ENCODE assay signal across 23 mouse cellular contexts in the genomic region with DNA sequence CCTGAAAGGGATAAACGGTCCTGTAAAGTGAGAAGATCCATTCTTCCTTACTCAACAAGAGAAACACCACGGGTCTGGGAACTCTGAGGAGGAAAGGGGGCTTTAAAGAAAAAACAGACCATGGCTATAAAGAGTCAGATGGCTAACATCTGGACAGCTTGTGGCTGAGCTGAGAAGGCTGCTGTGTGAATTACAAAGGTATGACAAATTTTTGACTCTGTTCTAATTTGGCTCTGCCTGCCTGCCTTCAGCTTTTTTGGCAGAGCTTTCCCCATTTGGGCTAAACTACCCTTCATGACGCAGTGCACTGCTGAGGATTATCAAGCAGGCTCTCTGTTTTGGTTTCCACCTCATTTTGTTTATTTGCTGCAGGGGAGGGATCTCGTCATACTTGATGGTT.
DNase-seq lines count a peak whose midpoint lies in the region; ATAC-seq and TF ChIP-seq lines count a peak whose summit lies in the region.
"Had no signal": no experiment of that assay in that cellular context is flagged by ENCODE, and none has a peak within 500 bp of the region (broad histone marks: within the 10 kb centered on the region; RNA-seq: fewer than 3 reads in every experiment).

No protein-coding gene starts in this region.

- no peaks in the 10 kb centered on the region for H3K27me3 ChIP-seq in lung, embryonic 14.5 days (ENCODE audit: insufficient read depth, low read length)
- no peaks in the 10 kb centered on the region for H3K27me3 ChIP-seq in embryonic facial prominence, embryonic 10.5 days (replicated peaks; ENCODE audit: low read depth, poor library complexity, severe bottlenecking)
- no peaks in the 10 kb centered on the region for H3K27me3 ChIP-seq in limb, embryonic 15.5 days
- H3K27me3 ChIP-seq: embryonic facial prominence, embryonic 15.5 days; forebrain, embryonic 15.5 days; hindbrain, embryonic 12.5 days; liver, embryonic 13.5 days; midbrain, embryonic 15.5 days; neural tube, embryonic 12.5 days; stomach, embryonic 15.5 days had no signal

- ATAC-seq in lung, embryonic 14.5 days (ENCODE audit: insufficient read depth), result peak; percentile 47; the same call in 1 of the 2 replicates
- ATAC-seq in limb, embryonic 15.5 days (ENCODE audit: insufficient number of reproducible peaks, low FRiP score, low TSS enrichment, low read depth), result no peak
- ATAC-seq: forebrain, embryonic 15.5 days; midbrain, embryonic 15.5 days had no signal

- H3K4me1 ChIP-seq in lung, embryonic 14.5 days (ENCODE audit: insufficient read depth), result no peaks in the 10 kb centered on the region
- peaks cover 23% of the 10 kb centered on the region for H3K4me1 ChIP-seq in embryonic facial prominence, embryonic 10.5 days
- peaks cover 4% of the 10 kb centered on the region; the same call in 1 of the 2 replicates for H3K4me1 ChIP-seq in limb, embryonic 15.5 days
- H3K4me1 ChIP-seq: embryonic facial prominence, embryonic 15.5 days; forebrain, embryonic 15.5 days; hindbrain, embryonic 12.5 days; liver, embryonic 13.5 days; neural tube, embryonic 12.5 days had no signal

- TF ChIP-seq CTCF in lung, embryonic 14.5 days (IDR thresholded peaks at IDR 0.05; ENCODE audit: low read depth), result no peak

- H3K36me3 ChIP-seq in lung, embryonic 14.5 days (ENCODE audit: insufficient read depth), result no peaks in the 10 kb centered on the region
- no peaks in the 10 kb centered on the region for H3K36me3 ChIP-seq in embryonic facial prominence, embryonic 10.5 days (replicated peaks)
- no peaks in the 10 kb centered on the region for H3K36me3 ChIP-seq in limb, embryonic 15.5 days
- H3K36me3 ChIP-seq: embryonic facial prominence, embryonic 15.5 days; forebrain, embryonic 15.5 days; hindbrain, embryonic 12.5 days; liver, embryonic 13.5 days; midbrain, embryonic 15.5 days; neural tube, embryonic 12.5 days; stomach, embryonic 15.5 days had no signal

- no peak overlapping the region for H3K27ac ChIP-seq in lung, embryonic 14.5 days (ENCODE audit: low read depth)
- H3K27ac ChIP-seq in embryonic facial prominence, embryonic 10.5 days (replicated peaks), result no peak overlapping the region
- H3K27ac ChIP-seq in limb, embryonic 15.5 days, result no peak overlapping the region
- H3K27ac ChIP-seq: embryonic facial prominence, embryonic 15.5 days; forebrain, embryonic 15.5 days; hindbrain, embryonic 12.5 days; liver, embryonic 13.5 days; macrophage; midbrain, embryonic 15.5 days; neural tube, embryonic 12.5 days; stomach, embryonic 15.5 days had no signal

- no peak overlapping the region for H3K4me2 ChIP-seq in lung, embryonic 14.5 days
- H3K4me2 ChIP-seq in limb, embryonic 15.5 days, result peak overlapping the region; percentile 24; the same call in 1 of the 2 replicates
- H3K4me2 ChIP-seq: embryonic facial prominence, embryonic 15.5 days; forebrain, embryonic 15.5 days; hindbrain, embryonic 12.5 days; liver, embryonic 13.5 days; midbrain, embryonic 15.5 days; neural tube, embryonic 12.5 days; stomach, embryonic 15.5 days had no signal

- H3K9me3 ChIP-seq in lung, embryonic 14.5 days (ENCODE audit: low read depth, low read length), result no peaks in the 10 kb centered on the region
- no peaks in the 10 kb centered on the region for H3K9me3 ChIP-seq in embryonic facial prominence, embryonic 10.5 days
- H3K9me3 ChIP-seq in limb, embryonic 15.5 days, result no peaks in the 10 kb centered on the region
- H3K9me3 ChIP-seq: embryonic facial prominence, embryonic 15.5 days; forebrain, embryonic 15.5 days; hindbrain, embryonic 12.5 days; liver, embryonic 13.5 days; midbrain, embryonic 15.5 days; neural tube, embryonic 12.5 days; stomach, embryonic 15.5 days had no signal

- WGBS in lung, embryonic 14.5 days, result 35% methylated on average over 4 of the region's 4 CpGs
- WGBS in embryonic facial prominence, embryonic 10.5 days, result 43% methylated on average over 4 of the region's 4 CpGs
- 17% methylated on average over 4 of the region's 4 CpGs for WGBS in limb, embryonic 15.5 days

- H3K9ac ChIP-seq in lung, embryonic 14.5 days, result no peak overlapping the region
- no peak overlapping the region for H3K9ac ChIP-seq in limb, embryonic 15.5 days
- H3K9ac ChIP-seq: embryonic facial prominence, embryonic 15.5 days; forebrain, embryonic 15.5 days; hindbrain, embryonic 12.5 days; liver, embryonic 13.5 days; midbrain, embryonic 15.5 days; neural tube, embryonic 12.5 days; stomach, embryonic 15.5 days had no signal

- H3K4me3 ChIP-seq in lung, embryonic 14.5 days (ENCODE audit: low read depth, low read length), result no peak overlapping the region
- H3K4me3 ChIP-seq in embryonic facial prominence, embryonic 10.5 days, result no peak overlapping the region
- H3K4me3 ChIP-seq in limb, embryonic 15.5 days, result no peak overlapping the region
- H3K4me3 ChIP-seq: embryonic facial prominence, embryonic 15.5 days; forebrain, embryonic 15.5 days; hindbrain, embryonic 12.5 days; liver, embryonic 13.5 days; midbrain, embryonic 15.5 days; neural tube, embryonic 12.5 days; stomach, embryonic 15.5 days had no signal

- peak; percentile 53 for DNase-seq in lung, embryonic 14.5 days
- DNase-seq in lung, postnatal 36 days, result no peak
- peak; percentile 14 for DNase-seq in embryonic facial prominence, embryonic 10.5 days (ENCODE audit: low spot score)
- DNase-seq in hindlimb bud, embryonic 11.5 days (ENCODE audit: extremely low spot score, low read depth, low spot score), result peak; percentile 56
- no peak for DNase-seq in right cerebral cortex, postnatal 36 days (ENCODE audit: low spot score in 2 of 2)
- no peak for DNase-seq in kidney, adult 18-20 months
- DNase-seq: adrenal gland, postnatal 14 days; cerebellum, adult 9-10 months; kidney, adult 11 months; kidney, postnatal 4 days; liver, embryonic 13.5 days; lung, adult 2 months; retina, postnatal 1 day; right cerebral cortex, postnatal 25 days; thymus, postnatal 36 days had no signal

Comparison
In these comparisons a context has a peak if more than half of its experiments do, and no peak if none do; other contexts are left out.
1. DNase-seq: peak in lung, embryonic 14.5 days (single experiment), embryonic facial prominence, embryonic 10.5 days (single experiment) and hindlimb bud, embryonic 11.5 days (single experiment); none in lung, postnatal 36 days (single experiment), right cerebral cortex, postnatal 36 days (0 of 2) and kidney, adult 18-20 months (single experiment).